Mouse (Mus musculus): ENCODE results near the gene 2410131K14Rik.

2410131K14Rik gene

GRCm38 (mm10) chr5:118244606-118245443, at the start of gene 2410131K14Rik, which contains the start of gene Rnft2:
Gene 2410131K14Rik, plus strand, starts transcription at chr5:118245227.
Gene Rnft2, minus strand, starts transcription at chr5:118245116.
- peak; percentile 94 for DNase-seq (ENCODE audit: low read depth)

DNA sequence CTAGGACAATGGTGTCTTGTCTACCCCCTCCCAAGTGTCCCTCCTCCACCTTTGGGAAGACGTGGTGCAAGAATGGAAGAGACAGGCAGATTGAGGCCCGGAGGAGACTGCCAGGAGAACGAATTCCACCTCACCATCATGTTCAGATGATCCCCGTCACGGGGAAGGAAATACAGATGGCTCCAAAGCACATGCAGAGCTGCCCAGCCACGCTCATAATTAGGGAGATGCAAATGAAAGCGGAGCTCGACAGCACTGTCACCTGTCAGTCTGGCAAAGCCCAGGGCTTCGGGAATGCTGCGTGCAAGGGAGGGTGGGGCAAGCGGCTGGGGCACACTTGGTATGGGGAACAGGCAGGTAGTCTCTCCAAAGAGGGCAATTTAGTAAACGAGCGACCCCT, 47.6 kb upstream of the 2410131K14Rik start:
- DNase-seq (ENCODE audit: low read depth) = no peak

GRCm38 (mm10) chr5:118199670-118200069, 45.4 kb upstream of the 2410131K14Rik start:
- DNase-seq (ENCODE audit: low read depth) = no peak

GRCm38 (mm10) chr5:118204675-118205440, 40.2 kb upstream of the 2410131K14Rik start:
- no peak for DNase-seq (ENCODE audit: low read depth)

DNA sequence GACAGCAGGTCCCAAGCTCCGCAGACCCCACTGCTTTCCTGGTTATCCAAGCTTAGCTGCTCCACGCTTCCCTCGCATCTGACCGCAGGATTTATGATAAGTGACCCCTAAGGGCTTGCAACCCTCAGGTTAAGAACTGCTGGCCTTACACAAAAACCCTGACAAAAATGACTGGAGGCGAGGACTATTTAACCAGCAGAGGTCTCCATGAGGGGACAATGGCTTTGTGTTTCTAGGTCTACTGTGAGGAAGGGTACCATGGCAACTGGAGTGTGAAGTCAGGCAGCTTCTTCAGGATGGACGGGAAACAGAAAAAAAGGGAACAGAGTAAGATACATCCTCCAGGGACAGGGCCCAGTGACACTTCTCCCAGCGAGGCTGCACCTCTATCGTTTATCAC, 39.2 kb upstream of the 2410131K14Rik start:
- no peak for DNase-seq (ENCODE audit: low read depth)

- DNase-seq (ENCODE audit: low read depth) = no peak
Observed at GRCm38 (mm10) chr5:118214012-118214411, 31.0 kb upstream of the 2410131K14Rik start.

DNA sequence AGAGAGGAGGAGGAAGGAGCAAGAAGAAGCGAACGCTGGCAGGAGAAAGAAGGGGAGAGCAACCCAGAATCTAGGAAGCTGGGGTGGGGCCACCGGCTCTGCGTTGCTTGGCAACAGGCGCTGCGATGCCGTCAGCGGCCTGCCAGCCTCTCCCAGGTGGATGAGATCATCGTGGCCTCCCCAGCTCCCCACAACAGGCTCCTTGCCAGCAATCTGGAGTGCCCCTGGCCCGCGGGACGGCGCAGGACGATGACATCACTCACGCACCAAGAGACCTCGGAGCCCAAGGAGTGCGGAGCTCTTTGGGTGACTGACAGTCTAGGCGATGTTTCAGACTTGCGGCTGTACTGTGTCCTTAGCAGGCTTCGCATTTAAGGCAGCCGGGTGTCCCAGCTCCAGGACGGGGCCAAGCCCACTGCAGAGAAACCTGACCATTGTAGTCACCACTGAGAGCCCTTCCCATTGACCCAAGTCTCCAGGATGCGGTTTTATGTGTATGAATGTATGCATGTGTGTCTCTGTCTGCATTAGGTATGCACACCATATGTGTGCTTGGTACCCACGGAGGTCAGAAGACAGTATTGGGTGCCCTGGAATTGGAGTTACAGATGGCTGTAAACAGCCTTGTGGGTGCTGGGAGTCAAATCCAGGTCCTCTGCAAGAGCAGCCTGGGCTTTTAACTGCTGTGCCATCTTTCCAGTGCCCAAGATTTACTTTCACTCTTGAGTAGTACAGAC, 30.4 kb upstream of the 2410131K14Rik start:
- DNase-seq (ENCODE audit: low read depth) = no peak

DNA sequence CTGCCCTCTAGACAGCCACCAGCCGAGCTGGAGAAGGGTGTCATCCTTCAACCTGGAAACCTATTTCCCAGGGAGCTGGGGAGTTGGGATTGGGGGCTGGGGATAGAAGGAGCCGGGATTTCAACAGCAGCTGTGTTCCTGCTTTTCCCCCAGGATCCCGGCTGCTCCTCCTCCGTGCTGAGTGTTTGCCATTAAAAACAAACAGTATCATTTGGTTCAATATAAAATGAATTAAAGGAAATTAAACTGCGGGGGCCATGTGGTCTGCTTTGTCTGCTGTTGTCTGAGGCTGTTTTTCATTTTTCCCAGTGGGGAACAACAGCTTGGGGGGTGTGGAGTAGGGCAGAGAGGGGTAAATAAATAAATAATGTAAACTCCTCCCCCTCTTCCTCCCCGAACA, 27.6 kb upstream of the 2410131K14Rik start:
- no peak for DNase-seq (ENCODE audit: low read depth)

GRCm38 (mm10) chr5:118223142-118223757, 21.8 kb upstream of the 2410131K14Rik start:
- no peak for DNase-seq (ENCODE audit: low read depth)

- DNase-seq (ENCODE audit: low read depth) = no peak
Observed at GRCm38 (mm10) chr5:118230071-118230611, 14.9 kb upstream of the 2410131K14Rik start.

DNA sequence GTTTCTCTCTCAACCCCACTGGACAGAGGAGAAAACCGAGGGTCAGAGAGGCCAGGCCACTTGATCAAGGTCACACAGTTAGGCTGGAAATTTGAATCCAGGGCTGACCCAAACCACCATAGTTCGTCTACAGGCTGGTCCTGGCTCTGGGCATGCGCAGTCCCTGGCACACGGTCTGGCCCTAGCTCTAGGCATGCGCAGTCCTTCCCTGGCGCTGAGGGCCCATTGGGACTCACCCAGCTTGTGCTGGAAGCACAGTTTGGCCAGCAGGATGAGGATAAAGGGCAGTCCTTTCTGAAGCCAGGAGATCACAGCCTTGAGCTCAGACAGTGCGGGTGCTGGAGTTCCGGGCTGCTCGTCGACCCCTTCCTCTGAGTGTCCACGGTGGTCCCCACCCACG, 8.1 kb upstream of the 2410131K14Rik start:
- DNase-seq (ENCODE audit: low read depth) = no peak

- DNase-seq (ENCODE audit: low read depth) = no peak
Observed at GRCm38 (mm10) chr5:118239671-118240070, 5.4 kb upstream of the 2410131K14Rik start.

DNA sequence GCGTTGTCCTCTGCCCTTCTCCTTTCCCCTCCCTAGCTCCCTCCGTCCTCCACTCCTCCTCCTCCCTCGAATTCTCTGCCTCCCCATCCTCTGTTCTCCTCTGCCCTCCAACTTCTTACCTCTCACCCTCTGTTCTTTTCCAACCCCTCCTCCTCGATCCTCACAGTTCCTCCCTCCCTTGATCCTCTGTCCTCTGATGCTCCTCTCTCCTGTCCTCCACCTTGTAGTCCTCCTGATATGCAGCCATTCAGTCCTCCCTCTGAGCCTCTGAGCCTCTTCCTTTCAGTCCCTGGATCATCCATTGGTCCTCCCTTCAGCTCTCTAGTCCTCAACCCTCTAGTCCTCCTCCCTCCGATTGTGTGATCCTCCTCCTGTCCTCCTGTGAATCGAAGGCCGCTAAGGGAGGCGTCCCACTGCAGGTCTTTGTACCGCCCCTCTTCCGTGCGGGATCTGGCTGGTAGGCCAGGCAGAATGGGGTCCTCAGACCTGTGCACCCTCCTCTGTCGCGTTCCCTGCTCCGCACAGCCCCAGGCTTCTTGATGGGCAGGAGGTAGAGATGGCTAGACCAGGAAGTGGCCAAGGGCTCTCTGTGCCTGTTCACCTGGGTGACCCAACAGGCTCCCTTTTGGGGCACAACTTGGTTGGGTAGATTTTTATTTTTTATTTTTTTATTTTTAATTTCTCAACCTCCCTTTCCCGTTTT, 730 bp downstream of the 2410131K14Rik start:
- no peak for DNase-seq (ENCODE audit: low read depth)

DNA sequence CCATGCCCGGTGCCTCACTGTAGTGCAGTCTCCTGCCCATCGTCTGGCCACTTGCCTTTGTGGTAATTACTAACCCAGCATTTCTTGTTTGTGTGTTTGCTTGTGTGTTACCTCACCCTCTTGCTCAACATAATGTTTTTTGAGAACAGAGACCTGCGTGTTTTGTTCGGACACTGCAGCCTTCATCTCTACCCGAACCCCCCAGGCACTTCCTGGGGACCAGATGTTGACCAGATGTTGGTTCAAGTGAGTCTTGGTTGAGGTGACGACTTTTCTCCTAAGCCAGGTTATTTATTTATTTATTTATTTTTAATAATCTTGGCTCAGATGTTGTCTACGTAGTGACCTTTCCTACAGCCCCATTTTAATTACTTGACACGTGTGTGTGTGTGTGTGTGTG, 2.4 kb downstream of the 2410131K14Rik start:
- no peak for DNase-seq (ENCODE audit: low read depth)

GRCm38 (mm10) chr5:118250987-118251386, 6.0 kb downstream of the 2410131K14Rik start:
- no peak for DNase-seq (ENCODE audit: low read depth)

DNA sequence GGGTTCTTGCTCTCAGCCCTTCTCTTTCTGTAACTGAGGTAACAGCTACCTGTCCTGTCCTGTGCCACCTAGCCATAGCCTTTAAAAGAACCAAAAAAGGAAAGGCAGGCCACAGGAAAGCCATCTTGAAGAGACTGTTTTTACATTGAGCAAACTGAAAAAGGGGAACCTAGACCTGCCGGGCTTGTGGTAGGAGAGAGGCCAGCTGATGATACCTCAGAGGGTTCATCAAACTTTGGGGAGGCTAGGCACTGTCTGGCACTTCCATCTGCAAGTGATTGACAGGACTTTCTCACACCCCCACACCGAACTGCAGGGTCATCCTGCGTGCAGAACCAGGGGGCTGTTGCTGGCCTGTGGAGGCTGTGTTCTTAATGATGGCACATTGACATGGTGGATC, 8.5 kb downstream of the 2410131K14Rik start:
- no peak for DNase-seq (ENCODE audit: low read depth)

GRCm38 (mm10) chr5:118256981-118257380, 12.0 kb downstream of the 2410131K14Rik start:
- DNase-seq (ENCODE audit: low read depth) = no peak

GRCm38 (mm10) chr5:118259152-118259551, 14.1 kb downstream of the 2410131K14Rik start:
- no peak for DNase-seq (ENCODE audit: low read depth)

GRCm38 (mm10) chr5:118259636-118260035, 14.6 kb downstream of the 2410131K14Rik start:
- DNase-seq (ENCODE audit: low read depth) = no peak

GRCm38 (mm10) chr5:118260055-118260454, 15.0 kb downstream of the 2410131K14Rik start:
- no peak for DNase-seq (ENCODE audit: low read depth)

- no peak for DNase-seq (ENCODE audit: low read depth)
Observed at GRCm38 (mm10) chr5:118260642-118261041, 15.6 kb downstream of the 2410131K14Rik start.

Data from c-Kit-positive CD71-positive TER-119-negative erythroid progenitor cells, embryonic 14.5 days (primary cell).